Mouse (Mus musculus): ENCODE results near the gene Pth. TPM values are rescaled to one million over a fixed set of nuclear protein-coding genes. Genes with fewer than 3 reads are reported as not detected.

Gene Pth
- total RNA-seq, 1 experiment from 2014 or later: not detected

GRCm38 (mm10) chr7:113367440-113367839, 20.9 kb downstream of the Pth start:
- no peak for ATAC-seq (replicated peaks in 1 of 2; ENCODE audit: insufficient read depth in 1 of 2, low FRiP score in 2 of 2, low TSS enrichment in 1 of 2, low read depth in 1 of 2, poor library complexity in 2 of 2, severe bottlenecking in 2 of 2)

- ATAC-seq (replicated peaks in 1 of 2; ENCODE audit: insufficient read depth in 1 of 2, low FRiP score in 2 of 2, low TSS enrichment in 1 of 2, low read depth in 1 of 2, poor library complexity in 2 of 2, severe bottlenecking in 2 of 2): no peak
Measured at GRCm38 (mm10) chr7:113349089-113349488, 39.3 kb downstream of the Pth start.

- ATAC-seq (replicated peaks in 1 of 2; ENCODE audit: insufficient read depth in 1 of 2, low FRiP score in 2 of 2, low TSS enrichment in 1 of 2, low read depth in 1 of 2, poor library complexity in 2 of 2, severe bottlenecking in 2 of 2): no peak
Measured at GRCm38 (mm10) chr7:113347694-113348093, 40.7 kb downstream of the Pth start.

- no peak for ATAC-seq (replicated peaks in 1 of 2; ENCODE audit: insufficient read depth in 1 of 2, low FRiP score in 2 of 2, low TSS enrichment in 1 of 2, low read depth in 1 of 2, poor library complexity in 2 of 2, severe bottlenecking in 2 of 2)
Measured at GRCm38 (mm10) chr7:113347271-113347670, 41.1 kb downstream of the Pth start.

Other genes with a start within 250 kb of the Pth start
- 14.2 and 14.4 TPM in 2 replicates for gene Arntl, start 181.1 kb downstream of the Pth start, total RNA-seq (2017)
- 27.8 and 31.7 TPM in 2 replicates for gene Btbd10, start 19.2 kb downstream of the Pth start, total RNA-seq (2017)
- gene Far1, start 125.3 kb upstream of the Pth start, total RNA-seq (2017): 128 TPM in 2 replicates

Measured in hematopoietic stem cell, adult 5-6 weeks (primary cell).